Mouse (Mus musculus) layer of hippocampus, postnatal 25 days (tissue): ENCODE data around the gene Nol4l. TPM values are rescaled to one million over a fixed set of nuclear protein-coding genes. Genes with fewer than 3 reads are reported as not detected.
A peak's percentile ranks its signal among the peaks of the same experiment; 100 is the strongest.

ENCODE experiments used
- DNase-seq, 2 experiments: peaks; one replicate each; pipeline ENCODE4 v3.0.0; 2022; ENCODE audit warnings: mixed read lengths in 2 of 2, low spot score in 1 of 2; ENCODE audit errors: extremely low spot score in 1 of 2
- total RNA-seq, 2 experiments: library from RNA; stranded (reverse); gene quantifications; 2 replicates each; pipeline ENCODE4 v1.2.3; 2021

The Nol4l gene
- total RNA-seq, 2 experiments from 2014 or later = 42.7 to 48.9 TPM

- DNase-seq = no peak
These were observed 39.7 kb downstream of the Nol4l start for GRCm38 (mm10) chr2:153490116-153490515.

DNA sequence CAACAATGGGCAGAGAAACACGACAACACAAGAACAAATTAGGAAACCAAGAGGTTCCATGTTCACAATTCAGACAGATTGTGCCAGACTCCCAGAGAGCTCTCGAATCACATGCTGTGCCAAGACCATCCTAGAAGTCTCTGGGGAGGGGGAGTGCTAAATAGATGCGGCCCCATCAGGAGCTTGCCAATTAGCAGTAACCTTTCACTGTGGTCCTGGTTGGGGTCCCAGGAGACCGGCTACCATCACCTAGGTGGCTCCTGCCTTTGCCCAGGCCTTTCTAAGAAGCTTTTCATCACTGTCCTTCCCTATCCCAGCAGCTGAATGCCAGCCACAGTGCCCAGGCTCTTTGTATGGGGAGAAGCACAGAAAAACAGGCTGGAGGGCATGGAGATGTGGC, 45.7 kb downstream of the Nol4l start:
- DNase-seq = no peak

DNA sequence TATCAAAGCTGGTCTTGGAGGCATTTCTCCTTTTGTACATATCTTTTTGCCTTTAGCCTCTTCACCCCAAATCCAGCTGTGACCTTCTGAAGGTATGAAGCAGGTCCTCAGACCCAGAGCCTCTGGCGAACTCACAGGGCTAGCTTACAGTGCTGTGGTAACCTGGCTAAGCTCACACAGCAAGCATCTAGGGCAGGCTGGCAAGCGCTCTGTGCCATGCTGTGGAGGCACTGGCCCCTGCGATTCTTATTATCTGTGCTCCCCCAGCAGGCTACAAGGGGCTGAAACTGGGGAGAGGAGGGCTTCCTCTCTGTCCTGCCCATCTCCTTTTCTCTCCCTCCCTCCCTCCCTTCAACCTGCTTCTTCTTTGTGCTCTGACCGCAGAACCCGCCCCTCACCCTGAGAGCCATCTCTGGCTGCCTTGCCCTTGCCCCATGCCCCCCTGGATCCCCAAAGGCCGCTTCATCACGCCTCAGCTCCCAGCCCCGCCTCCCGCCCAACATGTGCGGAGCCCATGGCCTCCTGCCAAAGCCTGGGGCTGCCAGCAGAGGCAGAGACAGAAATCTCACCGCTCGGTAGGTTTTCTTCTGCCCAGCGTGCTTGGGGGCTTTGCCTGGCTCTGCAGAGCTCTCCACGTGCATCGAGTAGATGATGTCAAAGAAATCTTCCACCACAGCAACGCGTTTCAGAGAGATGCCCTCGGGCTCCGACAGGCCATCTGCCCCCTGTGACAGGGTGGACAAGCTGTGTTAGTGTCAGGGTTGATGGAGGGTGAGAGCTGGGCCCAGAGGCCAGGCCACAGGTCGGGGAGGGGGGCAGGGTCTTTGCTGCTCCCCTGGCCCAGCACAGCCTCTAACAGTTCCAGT, 46.4 kb downstream of the Nol4l start:
- peak; percentile 49 to 62 for DNase-seq

DNA sequence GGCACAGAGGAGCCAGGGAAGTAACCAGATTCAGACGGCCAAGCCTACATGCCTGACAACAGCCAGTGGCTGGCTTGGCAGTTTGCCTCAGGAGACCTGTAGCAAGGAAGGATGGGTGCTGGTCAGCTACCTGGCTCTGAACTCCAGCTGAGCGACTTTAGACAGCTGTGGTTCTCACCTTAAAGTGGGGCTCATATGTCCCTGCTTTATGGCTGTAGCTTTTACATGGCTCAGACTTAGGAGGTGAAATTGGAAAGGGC, 48.0 kb downstream of the Nol4l start:
- no peak for DNase-seq

- DNase-seq = no peak
These were observed 48.5 kb downstream of the Nol4l start for GRCm38 (mm10) chr2:153481108-153481860.

GRCm38 (mm10) chr2:153479486-153479885, 50.3 kb downstream of the Nol4l start:
- no peak for DNase-seq

DNA sequence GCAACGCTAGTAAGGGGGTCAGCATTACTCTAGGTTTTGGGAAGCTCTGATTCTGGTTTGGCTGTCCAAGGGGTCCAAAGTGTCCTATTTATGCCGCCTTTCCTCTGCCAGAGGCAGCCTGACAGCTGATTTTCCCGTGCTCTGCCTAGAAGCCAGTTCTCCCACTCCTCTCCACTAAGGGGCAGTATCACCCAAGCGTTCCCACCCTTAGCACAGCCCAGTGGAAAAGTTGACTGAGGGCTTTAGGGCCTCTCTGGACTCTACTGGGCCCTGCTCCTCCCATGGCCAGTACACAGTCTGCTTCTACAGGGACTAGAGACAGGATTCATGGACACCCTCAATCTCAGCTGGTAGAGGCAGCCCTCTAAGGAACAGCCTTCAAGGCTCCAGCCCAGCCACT, 51.2 kb downstream of the Nol4l start:
- peak; percentile 43 to 77 for DNase-seq

- DNase-seq = no peak
These were observed 54.4 kb downstream of the Nol4l start for GRCm38 (mm10) chr2:153475114-153476112.

GRCm38 (mm10) chr2:153470983-153471382, 58.8 kb downstream of the Nol4l start:
- no peak for DNase-seq

DNA sequence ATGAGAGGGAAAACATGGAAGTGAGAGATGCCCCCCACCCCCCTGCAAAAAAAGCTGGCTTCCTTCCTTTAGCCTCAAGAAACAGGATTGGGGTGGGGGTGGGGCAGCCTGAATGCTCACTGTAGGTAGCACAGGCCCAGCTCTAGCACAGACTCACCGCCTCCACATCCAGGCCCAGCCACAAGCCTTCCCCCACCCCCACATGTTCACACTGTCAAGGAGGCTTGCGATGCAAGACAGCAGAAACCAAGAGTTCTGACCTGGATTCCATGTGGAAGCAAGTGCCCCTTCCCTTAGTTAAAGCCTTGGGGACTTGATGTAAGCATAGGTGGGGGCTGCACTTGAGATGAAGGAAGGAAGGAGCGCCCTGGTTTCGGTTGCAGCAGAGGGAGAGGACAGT, 60.0 kb downstream of the Nol4l start:
- DNase-seq = no peak

- no peak for DNase-seq
These were observed 60.5 kb downstream of the Nol4l start for GRCm38 (mm10) chr2:153469317-153469716.

DNA sequence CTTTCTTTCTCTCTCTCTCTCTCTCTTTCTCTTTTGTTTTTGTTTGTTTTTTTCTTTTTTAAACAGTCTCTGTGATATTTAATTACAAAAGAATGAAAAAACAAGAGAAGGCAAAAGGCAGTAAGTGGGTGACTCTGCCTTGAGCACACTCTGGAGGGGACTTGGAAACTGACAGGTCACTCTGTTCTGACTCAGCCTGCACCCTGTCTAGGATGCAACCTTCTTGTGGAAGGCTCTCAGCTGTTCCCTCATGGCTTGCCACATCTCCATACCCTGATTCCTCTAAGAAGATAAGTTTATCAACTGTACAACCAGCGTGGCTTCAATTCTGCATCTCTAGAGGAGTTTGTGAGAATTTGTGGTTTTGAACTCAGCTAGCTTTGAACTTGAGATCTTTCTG, 62.4 kb downstream of the Nol4l start:
- DNase-seq = no peak

DNA sequence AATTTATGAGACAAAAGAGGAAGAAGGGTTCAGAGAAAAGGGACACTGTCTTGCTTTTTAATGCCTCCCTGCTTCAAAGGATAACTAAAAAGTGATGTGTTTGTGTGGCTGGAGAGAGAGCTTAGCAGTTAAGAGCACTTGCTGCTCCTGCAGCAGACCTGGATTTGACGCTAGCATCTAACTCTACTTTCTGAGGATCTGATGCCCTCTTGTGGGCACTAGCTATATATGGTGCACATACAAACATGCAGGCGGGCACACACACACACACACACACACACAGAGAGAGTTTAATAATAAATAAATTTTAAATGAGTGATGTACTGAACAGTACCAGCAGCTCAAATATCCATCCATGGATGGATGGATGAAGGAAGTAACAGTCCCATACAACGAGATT, 66.5 kb downstream of the Nol4l start:
- no peak for DNase-seq

DNA sequence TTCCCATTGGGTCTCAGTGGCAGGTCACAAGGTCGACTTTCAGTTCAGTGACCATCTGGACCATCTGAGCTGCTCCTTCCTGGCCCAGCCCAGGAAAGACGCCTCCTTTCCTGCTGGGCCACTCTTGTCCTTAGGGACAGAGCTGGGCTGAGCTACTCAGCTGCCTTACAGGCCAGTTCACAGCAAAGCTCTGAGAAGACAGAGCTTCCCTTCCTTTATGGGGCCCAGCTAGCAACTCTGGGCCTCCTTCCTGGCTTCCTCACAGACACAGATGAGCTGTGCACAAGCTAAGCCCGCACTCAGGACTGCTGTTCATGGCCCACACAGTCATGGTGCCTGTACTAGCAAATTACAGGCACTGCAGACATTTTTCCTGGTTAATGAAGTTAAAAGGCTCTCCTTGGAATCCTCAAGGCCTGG, 71.7 kb downstream of the Nol4l start:
- DNase-seq = no peak

GRCm38 (mm10) chr2:153457467-153457866, 72.3 kb downstream of the Nol4l start:
- no peak for DNase-seq

- no peak for DNase-seq
These were observed 74.8 kb downstream of the Nol4l start for GRCm38 (mm10) chr2:153454841-153455506.

- no peak for DNase-seq
These were observed 75.6 kb downstream of the Nol4l start for GRCm38 (mm10) chr2:153453961-153454759.

GRCm38 (mm10) chr2:153448519-153448918, 81.3 kb downstream of the Nol4l start:
- no peak for DNase-seq

GRCm38 (mm10) chr2:153447719-153448118, 82.1 kb downstream of the Nol4l start:
- no peak for DNase-seq
